Mouse (Mus musculus) colon, adult 2 months (tissue): Measurements from ENCODE around the gene Zfp105. TPM values are rescaled to one million over a fixed set of nuclear protein-coding genes. Genes with fewer than 3 reads are reported as not detected.

Source experiments
- polyA plus RNA-seq: library from polyadenylated mRNA; depleted of rRNA; stranded (reverse); fragments of >200 nt; gene quantifications from 2 replicates; pipeline ENCODE4 v1.2.3, GENCODE M21; 2012; rRNA removed

Zfp105 gene
- 0.42 and 0.45 TPM in 2 replicates for polyA plus RNA-seq

GRCm38 (mm10) chr9:122922936-122923381 lies at the start of gene Zfp105:
Gene Zfp105 (plus strand): TSS chr9:122923072.

GRCm38 (mm10) chr9:122885385-122885784 lies 37.5 kb upstream of the Zfp105 start, which contains the start of gene Zkscan7:
Gene Zkscan7 (plus strand): TSS chr9:122885685.

GRCm38 (mm10) chr9:122950643-122951475 lies 28.0 kb downstream of the Zfp105 start, which contains the start of the genes 1110059G10Rik and Kif15:
Gene 1110059G10Rik (minus strand): TSS chr9:122951000.
Gene Kif15 (plus strand): TSS chr9:122951046.

Other genes starting within 250 kb of the Zfp105 start
- not detected in 2 replicates for gene Topaz1, start 175.7 kb upstream of the Zfp105 start, polyA plus RNA-seq
- gene Tcaim, start 117.5 kb upstream of the Zfp105 start, polyA plus RNA-seq: 1.5 and 2.2 TPM in 2 replicates
- not detected in 2 replicates for gene Gm35549, start 79.0 kb upstream of the Zfp105 start, polyA plus RNA-seq
- 13.3 and 14.7 TPM in 2 replicates for gene Zfp445, start 57.1 kb upstream of the Zfp105 start, polyA plus RNA-seq
- gene Zkscan7, start 37.4 kb upstream of the Zfp105 start, polyA plus RNA-seq: 3.0 and 3.2 TPM in 2 replicates
- gene 1110059G10Rik, start 27.9 kb downstream of the Zfp105 start, polyA plus RNA-seq: 1.5 and 1.9 TPM in 2 replicates
- gene Kif15, start 28.0 kb downstream of the Zfp105 start, polyA plus RNA-seq: 1.7 and 3.0 TPM in 2 replicates
- gene Tmem42, start 98.3 kb downstream of the Zfp105 start, polyA plus RNA-seq: 12.4 and 20.1 TPM in 2 replicates
- gene Tgm4, start 111.7 kb downstream of the Zfp105 start, polyA plus RNA-seq: 0.06 TPM in 1 of 2 replicates, not detected in the other
- gene Zdhhc3, start 190.1 kb downstream of the Zfp105 start, polyA plus RNA-seq: 162 and 307 TPM in 2 replicates
- gene Exosc7, start 190.1 kb downstream of the Zfp105 start, polyA plus RNA-seq: 14.6 and 16.3 TPM in 2 replicates
- gene Clec3b, start 227.9 kb downstream of the Zfp105 start, polyA plus RNA-seq: 131 and 140 TPM in 2 replicates